Mouse (Mus musculus): ENCODE measurements around the gene Elovl7. TPM values are rescaled to one million over a fixed set of nuclear protein-coding genes. Genes with fewer than 3 reads are reported as not detected.

Elovl7 gene
- 2.6 TPM in 2 replicates for total RNA-seq (2021)
- long read RNA-seq, full-length matches to known transcripts = 7 of 8 reads
- long read RNA-seq, partial matches to known transcripts = 1 of 8 reads
- long read RNA-seq, other reads (novel, unspliced or antisense) = 0 of 8 reads

DNA sequence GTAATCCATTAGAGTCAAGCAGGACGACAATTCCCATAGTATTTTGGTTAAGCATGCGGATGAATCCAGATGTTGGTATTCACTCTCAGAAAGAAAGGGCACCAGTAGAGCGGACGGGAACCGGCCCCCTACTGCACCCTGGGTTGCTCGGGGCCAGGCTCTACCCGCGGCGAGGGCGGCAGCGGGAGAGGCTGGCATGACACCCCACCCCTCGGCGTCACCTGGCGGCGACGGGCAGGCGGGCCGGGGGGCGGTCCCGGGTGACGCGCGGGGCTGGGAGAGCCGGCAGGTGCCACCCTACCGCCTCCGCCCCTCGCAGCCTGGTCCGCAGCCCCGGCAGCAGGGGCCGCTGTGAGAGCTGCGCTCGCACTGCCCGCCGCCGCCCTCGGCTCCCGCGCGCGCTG, at the start of gene Elovl7:
Gene Elovl7 (plus strand): TSS at position 324 of the 404 bp plus-strand sequence.
- peak; percentile 81 for DNase-seq

GRCm38 (mm10) chr13:108164621-108165020, 49.6 kb upstream of the Elovl7 start:
- DNase-seq = no peak

DNA sequence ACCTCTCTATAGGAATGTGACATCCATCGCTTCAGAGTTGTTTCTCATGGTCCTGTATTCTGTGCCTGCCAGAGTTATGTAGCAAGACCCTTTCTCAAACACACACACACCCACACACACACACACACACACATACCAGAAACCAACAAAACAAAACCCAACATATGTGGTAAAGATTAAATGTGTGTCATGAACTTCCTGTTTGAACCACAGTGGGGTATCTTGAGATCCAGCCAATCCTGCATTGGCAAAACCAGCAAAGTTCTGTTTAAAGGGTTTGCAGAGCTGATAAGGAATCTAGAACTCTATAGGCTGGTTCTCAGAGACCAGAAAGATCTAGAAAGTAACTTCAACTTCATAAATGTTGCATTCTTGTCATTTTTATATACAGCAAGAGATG, 44.2 kb upstream of the Elovl7 start:
- no peak for DNase-seq

DNA sequence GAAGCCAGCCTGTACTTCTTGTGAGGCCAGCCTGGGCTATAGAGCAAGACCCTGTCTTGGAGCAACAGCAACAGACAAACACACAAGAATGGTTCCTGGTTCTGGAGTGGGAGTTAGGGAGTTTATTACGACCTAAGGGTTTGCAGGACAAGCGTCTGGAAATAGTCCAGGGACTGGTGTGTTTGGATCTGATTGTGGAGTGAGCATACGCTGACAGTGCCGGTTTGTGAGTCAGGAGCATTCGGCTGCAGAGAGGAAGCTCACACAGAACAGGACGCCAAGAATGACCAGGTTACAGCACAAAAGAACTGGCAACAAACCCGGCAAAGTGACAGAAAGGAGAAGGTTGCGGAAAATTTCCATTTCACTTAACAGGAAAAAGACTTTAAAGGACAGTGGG, 43.7 kb upstream of the Elovl7 start:
- DNase-seq = no peak

GRCm38 (mm10) chr13:108179618-108180017, 34.6 kb upstream of the Elovl7 start:
- no peak for DNase-seq

- DNase-seq = no peak
Measured at GRCm38 (mm10) chr13:108180821-108181220, 33.4 kb upstream of the Elovl7 start.

DNA sequence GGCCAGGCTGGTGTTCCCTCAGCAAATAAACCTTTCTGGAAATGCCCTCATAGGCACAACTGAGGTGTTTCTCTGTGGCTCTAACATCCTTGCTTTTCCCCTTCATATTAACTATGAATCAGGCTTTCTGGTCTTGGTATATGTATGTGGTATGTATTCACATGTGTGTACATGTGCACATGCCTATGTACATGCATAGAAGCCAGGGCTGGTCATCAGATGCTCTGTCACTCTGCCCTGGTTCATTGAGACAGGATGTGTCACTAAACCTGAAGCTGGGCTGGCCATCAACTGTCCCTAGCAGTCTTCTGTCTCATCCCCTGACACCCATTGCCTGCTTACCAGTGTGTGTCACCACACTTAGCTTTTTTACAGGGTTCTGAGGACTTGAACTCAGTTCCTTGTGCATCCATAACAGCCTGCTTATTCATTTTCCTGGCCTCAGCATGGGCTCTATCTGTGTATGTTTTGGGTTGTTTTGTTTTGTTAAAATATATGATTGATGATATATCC, 29.4 kb upstream of the Elovl7 start:
- no peak for DNase-seq

GRCm38 (mm10) chr13:108185530-108185929, 28.7 kb upstream of the Elovl7 start:
- DNase-seq = no peak

- DNase-seq = no peak
Measured at GRCm38 (mm10) chr13:108187994-108188393, 26.2 kb upstream of the Elovl7 start.

DNA sequence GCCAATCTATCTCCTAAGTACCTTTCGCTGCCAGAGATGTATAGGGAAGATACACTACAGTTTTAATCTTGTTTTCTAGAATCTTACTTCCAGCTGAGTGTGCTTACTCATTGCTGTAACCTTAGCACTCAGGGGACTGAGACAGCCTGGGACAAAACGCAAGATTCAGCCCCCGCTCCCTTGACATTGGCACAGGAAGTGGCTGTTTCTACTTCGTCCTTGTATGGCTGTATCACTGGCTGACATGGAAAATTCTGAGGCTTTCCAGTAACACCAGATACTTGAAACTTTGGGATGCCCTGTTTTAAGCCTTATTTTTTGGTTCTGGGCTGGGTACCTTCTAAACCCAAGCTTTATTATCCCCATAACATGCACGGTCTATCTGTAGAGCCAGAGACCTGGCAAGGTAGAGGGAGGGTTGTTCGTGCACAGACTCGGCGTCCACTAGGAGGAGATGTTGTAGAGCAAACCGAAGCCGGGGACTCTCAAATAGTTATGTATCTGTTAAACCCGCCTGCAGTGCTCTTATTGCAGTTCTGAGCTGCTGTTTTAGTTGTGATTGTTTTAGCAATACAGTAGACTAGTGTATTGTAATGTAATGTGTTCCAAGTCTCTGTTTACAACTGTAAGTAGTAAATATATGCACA, 23.0 kb upstream of the Elovl7 start:
- DNase-seq = peak; percentile 41

DNA sequence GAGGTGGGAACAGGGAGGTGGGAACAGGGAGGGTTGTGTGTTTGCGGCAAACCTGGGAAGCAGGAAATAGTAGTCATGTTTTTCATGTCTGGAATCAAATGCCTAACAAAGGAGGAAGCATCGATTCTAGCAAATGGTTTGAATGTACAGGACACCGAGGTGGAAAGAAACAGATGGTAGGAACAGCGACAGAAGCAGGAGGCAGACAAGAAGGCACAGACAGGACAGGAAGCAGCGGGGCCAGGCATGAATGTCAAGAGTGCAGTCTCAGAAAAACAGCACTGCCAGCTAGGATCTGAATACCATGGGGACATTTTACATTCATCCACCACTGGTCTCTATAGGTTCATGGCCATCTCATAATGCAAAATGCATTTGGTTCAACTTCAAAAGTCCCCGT, 18.7 kb upstream of the Elovl7 start:
- no peak for DNase-seq

- no peak for DNase-seq
Measured at GRCm38 (mm10) chr13:108204857-108205256, 9.3 kb upstream of the Elovl7 start.

DNA sequence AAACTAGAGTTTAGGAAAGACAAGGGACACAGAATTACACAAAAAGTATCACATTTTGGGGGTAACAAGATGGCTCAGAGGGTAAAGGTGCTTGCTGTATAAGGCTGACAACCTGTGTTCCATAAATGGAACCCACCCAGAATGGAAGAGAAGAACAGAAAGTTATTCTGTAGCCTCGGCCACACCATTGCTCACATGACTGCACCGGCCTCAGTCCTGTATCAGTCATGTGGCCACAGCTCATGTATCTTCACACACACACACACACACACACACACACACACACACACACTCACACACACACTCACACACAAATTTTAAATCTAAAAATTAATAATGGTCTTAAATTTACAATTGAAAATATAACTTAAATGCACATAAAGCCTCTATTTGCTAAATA, 6.8 kb upstream of the Elovl7 start:
- no peak for DNase-seq

DNA sequence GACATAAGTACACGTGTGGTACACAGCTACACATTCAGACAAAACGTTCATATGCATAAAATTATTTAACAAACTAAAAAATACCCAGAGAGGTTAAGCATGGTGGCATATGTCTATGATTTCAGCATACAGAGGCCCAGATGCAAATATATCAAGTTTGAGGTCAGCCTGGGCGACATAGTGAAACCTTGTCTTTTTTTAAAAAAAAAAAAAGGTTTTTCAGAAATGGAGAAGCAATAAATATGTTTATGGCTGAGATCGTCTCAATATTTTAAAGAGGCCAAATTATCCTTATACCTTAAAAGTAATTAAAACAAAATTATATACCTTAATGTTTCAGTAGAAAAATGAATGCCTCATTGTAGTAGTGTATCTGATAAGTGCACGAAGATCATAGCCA, 6.1 kb upstream of the Elovl7 start:
- DNase-seq = no peak

- DNase-seq = no peak
Measured at GRCm38 (mm10) chr13:108210960-108211359, 3.2 kb upstream of the Elovl7 start.

- DNase-seq = no peak
Measured at GRCm38 (mm10) chr13:108212397-108213018, 1.7 kb upstream of the Elovl7 start.

GRCm38 (mm10) chr13:108214485-108215107, 392 bp downstream of the Elovl7 start:
- peak; percentile 18 for DNase-seq

GRCm38 (mm10) chr13:108215231-108215780, 1.1 kb downstream of the Elovl7 start:
- no peak for DNase-seq

- DNase-seq = no peak
Measured at GRCm38 (mm10) chr13:108219773-108220172, 5.6 kb downstream of the Elovl7 start.

DNA sequence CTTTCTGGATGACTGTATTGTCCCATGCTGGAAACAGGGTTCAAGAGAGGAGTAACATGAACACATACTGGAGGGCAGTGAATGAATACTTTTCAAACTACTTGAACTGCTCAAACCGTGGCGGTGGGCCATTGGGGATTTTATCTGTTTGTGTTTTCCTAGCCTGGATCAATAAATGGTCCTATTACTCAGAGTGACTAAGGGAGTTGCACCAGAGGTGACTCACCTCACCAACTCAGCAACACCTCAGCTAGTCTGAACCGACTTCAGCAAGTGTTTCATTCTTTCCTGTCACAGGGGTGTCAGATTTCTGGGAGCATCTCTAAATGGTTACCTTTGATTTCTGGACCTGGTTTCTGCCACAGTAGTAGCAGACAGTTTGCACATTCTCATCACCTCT, 15.0 kb downstream of the Elovl7 start:
- no peak for DNase-seq

DNA sequence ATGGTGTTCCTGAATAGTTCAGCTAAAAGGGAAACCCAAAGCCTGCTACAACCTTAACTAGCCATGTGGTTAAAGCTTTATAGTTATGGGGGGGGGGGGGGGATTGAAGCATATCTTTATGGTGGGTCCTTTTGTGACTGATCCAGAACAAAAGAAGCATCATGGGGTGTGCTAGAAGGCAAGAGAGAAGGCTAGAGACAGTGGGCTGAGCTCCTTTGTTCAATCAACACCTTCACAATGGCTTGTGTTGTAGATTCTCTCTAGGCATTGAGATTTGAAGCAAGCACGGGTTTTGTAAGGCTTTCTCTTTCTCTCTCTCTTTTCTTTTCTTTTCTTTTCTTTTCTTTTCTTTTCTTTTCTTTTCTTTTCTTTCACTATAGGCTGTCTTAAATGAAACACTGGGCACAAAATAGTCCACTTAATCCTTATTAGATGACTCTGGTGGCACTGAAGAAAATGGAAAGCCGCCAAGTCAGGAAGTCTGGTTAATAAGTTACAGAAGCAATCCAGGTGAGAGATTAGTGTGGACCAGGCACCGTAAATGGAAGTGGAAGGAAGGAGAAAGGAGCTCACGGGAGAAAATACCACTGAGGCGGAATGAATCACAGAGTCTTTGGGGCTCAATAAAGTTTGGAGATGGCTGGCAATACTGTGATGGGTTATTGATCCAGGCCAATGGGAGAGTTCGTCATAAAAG, 15.6 kb downstream of the Elovl7 start:
- no peak for DNase-seq

GRCm38 (mm10) chr13:108240012-108240411, 25.8 kb downstream of the Elovl7 start:
- DNase-seq = peak; percentile 41
